Mouse (Mus musculus) liver, adult 2 months (tissue): ENCODE results near the gene Hoxd13. TPM values are rescaled to one million over a fixed set of nuclear protein-coding genes. Genes with fewer than 3 reads are reported as not detected.
A peak's percentile ranks its signal among the peaks of the same experiment; 100 is the strongest.

Source experiments
- DNase-seq: peaks from one replicate; pipeline ENCODE4 v3.0.0-alpha.2; 2011; ENCODE audit warnings: low read depth, low spot score; ENCODE audit errors: extremely low read depth
- H3K27ac ChIP-seq: fragments of 200-500 bp; replicated peaks from 2 replicates; pipeline ENCODE4 v1.5.1; 2012; ENCODE audit warnings: low read depth, mild to moderate bottlenecking, control low read depth, inconsistent platforms, low read length; ENCODE audit not compliant: insufficient read depth
- H3K27me3 ChIP-seq: fragments of 200-500 bp; 2 replicates; pipeline ENCODE4 v1.6.1; 2012; ENCODE audit warnings: mild to moderate bottlenecking, moderate library complexity, low read length, inconsistent platforms; ENCODE audit not compliant: control insufficient read depth, insufficient read depth
- H3K36me3 ChIP-seq: fragments of 200-500 bp; 2 replicates; pipeline ENCODE4 v1.6.1; 2012; ENCODE audit warnings: low read length, inconsistent platforms; ENCODE audit not compliant: control insufficient read depth, insufficient read depth
- H3K4me1 ChIP-seq: fragments of 200-500 bp; 2 replicates; pipeline ENCODE4 v1.6.1; 2011; ENCODE audit warnings: low read length; ENCODE audit not compliant: control insufficient read depth, insufficient read depth
- H3K4me3 ChIP-seq: fragments of 200-500 bp; 2 replicates; pipeline ENCODE4 v1.5.1; 2011; ENCODE audit warnings: low read depth, mild to moderate bottlenecking, control low read depth, low read length, moderate library complexity; ENCODE audit not compliant: insufficient read depth
- H3K79me2 ChIP-seq: fragments of 200-500 bp; 2 replicates; pipeline ENCODE4 v1.6.1; 2012; ENCODE audit warnings: inconsistent platforms, mild to moderate bottlenecking, low read length, moderate library complexity; ENCODE audit not compliant: control insufficient read depth, insufficient read depth
- H3K9ac ChIP-seq: fragments of 200-500 bp; 2 replicates; pipeline ENCODE4 v1.6.1; 2012; ENCODE audit warnings: low read depth, mild to moderate bottlenecking, control low read depth, inconsistent platforms, low read length
- CTCF ChIP-seq: fragments of 200-500 bp; IDR thresholded peaks from 2 replicates; pipeline ENCODE4 v1.5.1; 2011; ENCODE audit warnings: low read depth, low read length, control low read depth
- POLR2A ChIP-seq: fragments of 200-500 bp; IDR thresholded peaks from 2 replicates; pipeline ENCODE4 v1.6.1; 2011; ENCODE audit warnings: low read length, control low read depth; ENCODE audit not compliant: insufficient read depth; ENCODE audit errors: extremely low read depth
- WGBS: fragments of 180-500 bp; shearing (Covaris S2); methylation state at CpG from one replicate; pipeline ENCODE4 v1.1.7; 2018; 5-methylcytosine and 5-hydroxymethylcytosine counted together
- polyA plus RNA-seq: library from polyadenylated mRNA; depleted of rRNA; stranded (reverse); fragments of >200 nt; gene quantifications from 2 replicates; pipeline ENCODE4 v1.2.3, GENCODE M21; 2012
- total RNA-seq: library from RNA; depleted of rRNA; stranded (reverse); fragments of >200 nt; gene quantifications from 2 replicates; pipeline ENCODE4 v1.2.3, GENCODE M21; 2014

Gene Hoxd13
- total and polyA plus RNA-seq, 2 experiments: not detected

DNA sequence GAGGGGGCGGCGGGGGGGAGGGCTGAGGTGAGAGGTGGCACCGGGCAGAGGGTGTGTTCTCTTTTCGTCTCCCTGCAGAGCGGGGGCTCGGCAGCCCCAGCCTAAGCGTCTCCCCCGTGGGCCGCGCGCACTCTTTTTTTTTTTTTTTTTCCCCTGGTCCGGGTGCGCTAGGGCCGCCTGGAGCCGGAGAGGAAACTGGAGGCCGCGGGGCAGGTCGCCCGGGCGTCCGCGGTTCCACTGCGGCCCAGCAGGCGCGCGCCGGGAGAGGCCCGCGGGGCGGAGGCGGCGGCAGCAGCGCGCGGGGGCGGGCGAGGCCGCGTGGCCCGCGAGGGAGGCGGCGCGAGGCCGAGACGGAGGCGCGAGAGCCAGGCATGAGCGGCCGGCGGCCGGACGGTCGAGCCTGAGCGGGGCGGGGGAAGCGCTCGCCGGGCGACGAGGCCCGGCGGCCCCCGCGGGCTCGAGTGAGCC lies 36.9 kb downstream of the Hoxd13 start:
- Histone ChIP-seq H3K36me3 (no peaks in the 10 kb centered on the region), H3K4me1 (no peaks in the 10 kb centered on the region), H3K27me3 (peaks cover 45% of the 10 kb centered on the region), H3K79me2 (no peaks in the 10 kb centered on the region), H3K4me3 (peak overlapping the region; percentile 23; the same call in 1 of the 2 replicates), H3K27ac (no peak overlapping the region), H3K9ac (no peak overlapping the region)
- DNase-seq: no peak
- TF ChIP-seq POLR2A (no peak), CTCF (no peak)
- 3% methylated on average over 66 of the region's 66 CpGs for WGBS

DNA sequence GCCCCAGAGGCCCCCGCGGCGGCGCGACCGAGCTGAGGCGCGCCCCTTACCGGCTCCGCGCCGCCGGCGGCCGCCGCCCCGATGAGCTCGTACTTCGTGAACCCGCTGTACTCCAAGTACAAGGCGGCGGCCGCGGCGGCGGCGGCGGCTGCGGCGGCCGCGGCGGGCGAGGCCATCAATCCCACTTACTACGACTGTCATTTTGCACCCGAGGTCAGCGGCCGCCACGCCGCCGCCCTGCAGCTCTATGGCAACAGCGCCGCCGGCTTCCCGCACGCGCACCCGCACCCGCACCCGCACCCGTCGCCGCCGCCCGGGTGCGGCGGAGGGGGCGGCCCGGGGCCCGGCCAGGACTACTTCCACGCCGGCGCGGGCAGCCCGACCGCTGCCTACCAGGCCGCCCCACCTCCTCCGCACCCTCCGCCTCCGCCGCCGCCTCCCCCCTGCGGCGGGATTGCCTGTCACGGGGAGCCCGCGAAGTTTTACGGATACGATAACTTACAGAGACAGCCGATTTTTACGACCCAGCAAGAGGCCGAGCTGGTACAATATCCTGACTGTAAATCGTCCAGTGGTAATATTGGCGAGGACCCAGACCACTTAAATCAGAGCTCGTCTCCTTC lies 37.5 kb downstream of the Hoxd13 start:
- Histone ChIP-seq H3K27ac (no peak overlapping the region), H3K79me2 (no peaks in the 10 kb centered on the region), H3K4me1 (no peaks in the 10 kb centered on the region), H3K36me3 (no peaks in the 10 kb centered on the region), H3K27me3 (peaks cover 43% of the 10 kb centered on the region), H3K9ac (no peak overlapping the region), H3K4me3 (no peak overlapping the region; the same call in 1 of the 2 replicates)
- no peak for DNase-seq
- TF ChIP-seq CTCF (no peak), POLR2A (no peak)
- WGBS: 2% methylated on average over 69 of the region's 85 CpGs

DNA sequence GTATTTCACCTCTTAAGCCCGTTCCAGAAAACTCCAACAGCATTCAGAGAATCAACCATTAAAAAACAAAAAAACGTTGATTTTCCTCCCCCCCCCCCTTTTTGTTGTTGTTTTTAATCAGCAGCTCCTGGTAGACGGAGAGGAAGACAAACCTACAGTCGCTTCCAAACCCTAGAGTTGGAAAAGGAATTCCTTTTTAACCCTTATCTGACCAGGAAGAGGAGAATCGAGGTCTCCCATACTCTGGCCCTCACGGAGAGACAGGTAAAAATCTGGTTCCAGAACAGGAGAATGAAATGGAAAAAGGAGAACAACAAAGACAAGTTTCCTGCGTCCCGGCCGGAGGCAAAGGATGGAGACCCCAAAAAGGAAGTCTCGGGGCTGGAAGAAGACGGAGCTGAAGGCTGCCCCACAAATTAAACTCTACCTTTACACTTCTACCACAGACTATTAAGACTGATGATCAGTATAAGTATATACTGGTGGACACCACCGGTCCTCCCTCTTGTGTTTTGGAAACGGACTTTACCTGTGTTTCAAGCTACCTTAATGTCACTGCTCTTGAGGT lies 38.4 kb downstream of the Hoxd13 start:
- no peak for DNase-seq
- H3K79me2 ChIP-seq: no peaks in the 10 kb centered on the region
- H3K36me3 ChIP-seq: no peaks in the 10 kb centered on the region
- WGBS: 8% methylated on average over 13 of the region's 13 CpGs
- no peak for TF ChIP-seq POLR2A
- no peak for TF ChIP-seq CTCF
- no peak overlapping the region for H3K9ac ChIP-seq
- no peak overlapping the region for H3K4me3 ChIP-seq
- H3K4me1 ChIP-seq: no peaks in the 10 kb centered on the region
- peaks cover 45% of the 10 kb centered on the region for H3K27me3 ChIP-seq
- no peak overlapping the region for H3K27ac ChIP-seq

DNA sequence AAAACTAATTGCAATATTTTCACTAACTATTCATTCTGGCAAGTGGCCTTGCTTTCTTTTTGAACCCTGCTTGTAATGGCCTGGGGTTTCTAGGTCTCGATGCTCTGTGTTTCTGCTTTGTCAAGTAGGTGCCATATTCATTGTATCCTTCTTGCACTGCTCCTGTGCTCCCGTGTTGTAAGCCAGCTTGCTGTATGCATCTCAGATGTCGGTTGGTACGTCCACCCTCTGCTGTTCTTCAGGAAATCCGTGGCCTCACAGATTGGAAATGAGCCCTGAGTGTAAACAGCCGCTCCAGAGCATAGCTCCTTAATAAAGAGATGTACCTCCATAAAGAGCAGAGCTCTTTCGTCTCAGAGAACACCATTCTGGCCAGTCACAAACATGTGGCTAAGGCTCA lies 39.5 kb downstream of the Hoxd13 start:
- Histone ChIP-seq H3K27me3 (peaks cover 53% of the 10 kb centered on the region), H3K36me3 (no peaks in the 10 kb centered on the region), H3K27ac (no peak overlapping the region), H3K4me3 (no peak overlapping the region), H3K4me1 (no peaks in the 10 kb centered on the region), H3K9ac (no peak overlapping the region), H3K79me2 (no peaks in the 10 kb centered on the region)
- TF ChIP-seq POLR2A (no peak), CTCF (no peak)
- WGBS: 22% methylated on average over 7 of the region's 7 CpGs
- DNase-seq: no peak

DNA sequence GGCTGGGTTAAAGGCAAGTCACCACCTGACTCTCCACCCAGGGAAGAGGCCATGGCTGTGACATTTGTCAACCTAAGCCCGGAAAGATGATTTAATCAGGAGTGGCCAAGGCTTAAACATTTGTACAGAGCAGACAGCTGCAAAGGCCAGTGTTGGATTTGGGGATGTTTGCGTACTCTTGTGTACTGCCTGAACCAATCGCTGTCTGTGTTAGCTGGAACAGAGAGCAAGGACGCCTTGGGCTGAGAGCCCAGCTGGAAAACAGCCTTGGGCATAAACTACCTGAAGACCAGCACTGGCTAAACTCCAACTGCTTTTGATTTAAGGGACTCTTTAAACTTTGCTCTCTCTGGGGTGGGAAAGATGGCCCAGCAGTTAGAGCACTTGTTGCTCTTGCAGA lies 40.6 kb downstream of the Hoxd13 start:
- no peak for DNase-seq

More for the DNA sequence above, 40.6 kb downstream of the Hoxd13 start:
- no peak overlapping the region for H3K27ac ChIP-seq
- WGBS: 15% methylated on average over 4 of the region's 4 CpGs
- peaks cover 55% of the 10 kb centered on the region for H3K27me3 ChIP-seq
- TF ChIP-seq POLR2A (no peak), CTCF (no peak)
- H3K36me3 ChIP-seq: no peaks in the 10 kb centered on the region
- no peaks in the 10 kb centered on the region for H3K79me2 ChIP-seq
- no peak overlapping the region for H3K4me3 ChIP-seq
- H3K9ac ChIP-seq: no peak overlapping the region
- no peaks in the 10 kb centered on the region for H3K4me1 ChIP-seq
